Mouse (Mus musculus) CD4-positive, CD25-positive, alpha-beta regulatory T cell, adult 4 months (primary cell): ENCODE measurements around the gene Snrnp48. TPM values are rescaled to one million over a fixed set of nuclear protein-coding genes. Genes with fewer than 3 reads are reported as not detected.

Experiments used
- ATAC-seq: one replicate; pipeline ENCODE4 v1.8.0; 2017
- polyA plus RNA-seq, 2 experiments: library from polyadenylated mRNA; unstranded; fragments of 100-300 nt; shearing (Covaris generic); gene quantifications; one replicate each; pipeline ENCODE4 v1.2.1; 2017

Gene Snrnp48
- polyA plus RNA-seq, 2 experiments from 2014 or later, result 50.1 to 83.1 TPM

GRCm38 (mm10) chr13:38269055-38269692 is 64.4 kb downstream of the Snrnp48 start:
- no peak for ATAC-seq

GRCm38 (mm10) chr13:38272624-38273023 is 67.9 kb downstream of the Snrnp48 start:
- no peak for ATAC-seq

Other genes starting within 250 kb of the Snrnp48 start
- 100 to 1,000 TPM; 103 to 115 TPM for gene Ssr1, start 210.7 kb upstream of the Snrnp48 start, polyA plus RNA-seq
- gene Riok1, start 167.9 kb upstream of the Snrnp48 start, polyA plus RNA-seq, result 100 to 1,000 TPM; 109 to 113 TPM
- 1 to 10 TPM; 1.3 to 2.2 TPM for gene Cage1, start 167.9 kb upstream of the Snrnp48 start, polyA plus RNA-seq
- gene Dsp, start 53.6 kb upstream of the Snrnp48 start, polyA plus RNA-seq, result under 1 TPM; 0.13 to 0.15 TPM
- gene Bmp6, start 140.2 kb downstream of the Snrnp48 start, polyA plus RNA-seq, result not detected